Mouse (Mus musculus): ENCODE measurements around the gene Actn3.
"Not testable (repeated sequence)": the region's sequence is repeated elsewhere in the genome, so short reads cannot be mapped to it uniquely, and the experiment has no call there.

Actn3 gene

DNA sequence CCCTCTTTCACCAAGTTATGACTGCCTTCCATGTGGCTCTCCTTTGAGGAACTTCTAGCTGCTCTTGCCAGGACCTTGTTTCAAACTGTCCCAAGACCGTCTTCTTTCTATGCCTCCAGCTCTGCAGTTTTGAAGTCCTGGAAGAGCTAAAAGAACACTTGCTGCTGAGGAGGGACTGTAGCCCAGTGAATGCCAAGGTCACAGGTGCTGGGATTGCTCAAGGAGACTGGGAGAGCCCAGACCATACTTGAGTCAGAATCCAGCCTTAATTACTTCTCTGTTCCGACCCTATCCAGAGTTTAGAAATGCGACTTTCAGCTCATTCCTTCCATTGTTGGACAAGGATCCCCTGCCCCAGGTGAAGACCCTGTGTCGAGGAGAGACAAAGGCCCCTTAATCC is 21.8 kb downstream of the Actn3 start:
- DNase-seq: no peak

DNA sequence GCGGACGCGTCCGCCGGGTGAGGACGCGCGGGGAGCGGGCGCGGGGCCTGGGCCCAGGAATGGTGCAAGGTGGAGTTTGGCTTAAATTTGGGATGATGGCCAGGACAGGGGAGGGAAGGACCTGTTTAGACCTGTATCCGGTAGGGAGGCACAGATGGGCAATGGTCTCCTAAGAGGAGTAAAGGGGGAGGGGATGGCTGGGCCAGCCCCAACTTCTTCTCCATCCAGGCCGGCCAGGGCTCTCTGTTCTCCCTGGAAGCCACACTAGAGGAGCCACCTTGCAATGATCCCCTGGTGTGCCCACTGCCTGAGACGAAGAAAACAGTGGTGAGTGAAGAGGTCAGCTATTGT is 22.3 kb downstream of the Actn3 start:
- no peak for DNase-seq

DNA sequence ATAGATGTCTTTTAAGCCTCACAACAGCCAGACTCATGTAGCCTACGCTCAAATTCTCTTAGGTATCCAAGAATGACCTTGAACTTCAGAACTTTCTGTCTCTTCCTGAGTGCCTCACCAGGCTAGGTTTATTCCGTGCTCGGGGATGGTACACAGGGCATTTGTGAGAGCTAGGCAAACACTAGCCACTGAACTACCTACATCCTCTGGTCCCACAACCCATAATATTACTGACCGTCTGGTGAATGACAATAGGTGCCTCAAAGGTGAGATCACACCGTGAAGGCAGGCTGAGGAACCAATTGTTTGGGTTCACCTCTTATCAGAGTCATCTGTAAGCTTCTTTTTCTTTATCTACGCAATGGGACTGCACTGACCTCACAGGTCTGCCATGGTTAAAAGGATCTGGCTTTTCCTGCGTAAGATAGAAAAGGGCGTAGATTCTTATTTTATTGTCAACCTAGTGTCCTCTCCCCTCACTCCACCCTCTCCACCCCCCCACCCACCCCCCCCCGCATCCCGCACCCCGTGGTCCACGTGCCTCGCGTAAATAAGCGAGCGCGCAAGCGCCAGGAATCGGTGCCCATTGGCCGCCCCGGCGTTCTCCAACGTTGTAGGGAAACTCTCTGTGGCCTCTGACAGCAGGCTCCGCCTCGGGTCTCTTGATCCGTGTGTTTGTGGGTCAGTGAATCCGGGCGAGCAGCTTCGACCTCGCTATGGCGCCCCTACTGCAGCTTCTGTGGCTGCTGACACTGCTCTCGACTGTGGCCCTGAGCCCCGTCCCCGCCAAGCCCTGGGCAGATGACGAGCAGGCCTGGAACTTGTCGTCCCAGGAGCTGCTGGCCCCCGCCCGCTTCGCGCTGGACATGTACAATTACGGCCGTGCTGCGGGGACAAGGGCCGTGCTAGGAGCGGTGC is 22.9 kb downstream of the Actn3 start, which contains the start of gene Ctsf:
Ctsf (plus strand) TSS at position 579 of the 918 bp plus-strand sequence.
- DNase-seq: peak; percentile 95

DNA sequence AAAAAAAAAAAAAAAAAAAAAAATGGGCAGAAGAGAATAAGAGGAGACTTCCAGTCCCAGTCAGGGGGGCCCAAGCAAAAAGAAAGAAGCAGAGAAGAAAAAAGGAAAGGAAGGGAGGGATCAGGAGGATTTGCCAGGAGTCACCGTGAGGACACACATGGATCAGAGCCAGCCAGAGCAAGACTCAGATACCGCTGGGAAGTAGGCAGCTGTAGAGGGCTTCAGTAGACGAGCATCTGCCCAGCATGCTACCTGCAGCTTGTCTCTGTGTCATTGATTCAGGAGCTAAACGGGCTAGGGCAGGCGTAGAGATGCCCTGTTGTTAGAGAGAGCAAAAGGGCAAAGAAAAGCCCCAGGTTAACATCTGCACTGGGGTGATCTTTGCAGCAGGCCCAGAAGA is 27.4 kb downstream of the Actn3 start:
- DNase-seq: no peak

DNA sequence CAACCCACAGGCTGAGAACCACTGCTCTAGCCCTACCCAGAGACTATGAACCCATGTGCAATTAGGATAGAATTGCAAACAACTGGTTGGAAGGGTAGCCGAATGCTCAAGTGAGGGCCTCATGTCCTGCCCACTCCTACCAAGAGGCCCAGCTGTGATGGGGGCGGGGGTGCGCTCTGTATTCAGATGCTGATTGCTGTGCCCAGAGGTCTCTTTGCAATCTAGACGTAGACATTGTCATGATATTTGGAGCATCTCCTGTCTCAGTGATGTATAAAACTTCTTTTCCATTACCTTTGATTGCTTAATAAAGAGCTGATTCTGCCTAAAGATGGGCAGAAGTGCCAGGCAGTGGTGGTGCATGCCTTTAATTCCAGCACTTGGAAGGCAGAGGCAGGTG is 27.9 kb downstream of the Actn3 start:
- no peak for DNase-seq

DNA sequence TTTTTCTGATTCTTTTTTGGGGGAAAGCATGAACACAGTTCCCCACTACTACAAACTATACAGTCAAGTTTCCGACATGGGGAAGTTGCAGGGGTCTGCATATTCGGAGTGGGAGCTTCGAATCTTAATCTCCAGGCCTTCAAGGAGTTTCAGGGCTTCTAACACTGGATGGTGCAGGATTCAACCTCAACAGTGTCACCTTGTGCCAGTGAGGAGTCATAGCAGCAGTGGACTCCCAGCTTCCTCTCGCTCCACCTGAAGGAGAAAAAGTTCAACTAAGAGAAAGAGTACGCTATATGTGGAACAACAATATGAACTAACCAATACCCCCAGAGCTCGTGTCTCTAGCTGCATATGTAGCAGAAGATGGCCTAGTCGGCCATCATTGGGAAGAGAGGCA is 30.2 kb downstream of the Actn3 start:
- peak; percentile 33 to 49 for DNase-seq

DNA sequence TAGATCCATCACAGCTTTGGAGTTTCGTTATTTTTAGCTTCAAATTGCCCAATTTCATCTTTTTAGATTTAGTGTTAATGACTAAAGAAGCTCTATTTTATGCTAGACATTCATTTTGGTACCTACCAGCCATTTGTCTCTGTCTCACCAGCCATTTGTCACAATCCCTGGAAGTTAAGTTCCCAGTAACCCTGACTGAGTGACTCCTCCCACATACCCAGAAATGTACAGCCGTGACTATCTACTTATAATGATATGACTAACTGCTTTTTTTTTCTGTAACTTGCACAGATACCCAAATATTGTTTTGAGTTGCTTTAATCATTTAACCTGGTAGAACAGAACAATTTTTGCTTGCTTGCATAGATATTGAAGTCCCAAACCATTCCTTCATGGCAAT is 31.9 kb downstream of the Actn3 start:
- DNase-seq: no peak

DNA sequence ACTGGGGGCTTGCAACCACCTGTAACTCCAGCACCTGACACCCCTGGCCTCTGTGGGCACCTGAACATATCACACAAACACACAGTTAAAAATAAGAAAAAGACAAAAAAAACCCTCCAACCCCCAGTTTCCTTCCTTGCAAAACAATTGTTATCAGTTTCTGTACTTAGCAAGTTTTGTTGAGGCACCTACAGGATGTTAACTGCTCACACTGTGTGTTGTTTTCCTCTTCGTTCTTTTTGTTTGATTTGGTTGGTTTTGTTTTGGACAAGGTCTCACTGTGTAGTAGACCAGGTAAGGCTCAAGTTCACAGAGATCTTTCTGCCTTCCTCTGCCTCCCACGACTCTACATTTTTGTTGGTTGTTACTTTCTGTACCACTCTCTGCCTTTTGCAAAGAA is 35.1 kb downstream of the Actn3 start:
- no peak for DNase-seq

DNA sequence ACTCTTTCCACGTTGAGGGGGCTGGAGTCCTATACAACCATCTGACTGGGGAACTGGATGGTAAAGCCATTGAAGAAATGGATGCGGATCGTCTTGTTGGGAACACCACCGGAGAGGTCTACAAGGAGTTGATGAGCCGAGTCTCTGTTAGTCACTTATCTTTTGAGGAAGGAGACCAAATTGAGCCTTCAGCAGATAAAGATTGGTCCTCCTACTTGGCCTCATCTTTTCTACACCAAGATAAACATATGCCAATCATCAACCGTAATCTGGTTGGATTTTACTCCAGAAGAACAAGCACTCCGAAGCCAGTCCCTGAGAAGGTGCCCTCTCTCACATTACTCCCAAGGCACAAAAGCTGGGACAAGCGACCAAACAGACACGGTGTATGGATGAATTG is 36.9 kb downstream of the Actn3 start:
- DNase-seq: no peak

DNA sequence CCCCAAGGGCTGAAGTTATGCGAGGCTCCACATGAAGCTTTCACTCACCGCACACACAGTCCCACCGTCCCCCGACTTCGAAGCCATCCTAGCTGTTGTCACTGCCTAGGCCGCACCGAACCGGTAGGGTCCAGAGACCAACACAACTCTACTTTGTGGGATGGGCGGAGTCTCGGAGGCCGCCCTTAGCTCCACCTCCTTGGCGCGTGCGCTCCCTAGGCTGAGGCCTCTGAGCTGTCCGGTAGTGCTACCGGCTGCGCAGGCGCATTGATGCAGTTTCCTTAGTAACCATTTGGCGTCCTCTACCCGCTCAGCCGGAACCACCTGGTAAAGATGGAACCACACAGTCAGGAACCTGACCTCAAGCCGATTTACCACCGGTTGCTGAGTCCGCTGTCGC is 38.6 kb downstream of the Actn3 start, which contains the start of the genes Ccs and Ccdc87:
Ccs (minus strand) TSS at position 184 of the 400 bp plus-strand sequence.
Ccdc87 (plus strand) TSS at position 218 of the 400 bp plus-strand sequence.
- peak; percentile 96 to 98 for DNase-seq

DNA sequence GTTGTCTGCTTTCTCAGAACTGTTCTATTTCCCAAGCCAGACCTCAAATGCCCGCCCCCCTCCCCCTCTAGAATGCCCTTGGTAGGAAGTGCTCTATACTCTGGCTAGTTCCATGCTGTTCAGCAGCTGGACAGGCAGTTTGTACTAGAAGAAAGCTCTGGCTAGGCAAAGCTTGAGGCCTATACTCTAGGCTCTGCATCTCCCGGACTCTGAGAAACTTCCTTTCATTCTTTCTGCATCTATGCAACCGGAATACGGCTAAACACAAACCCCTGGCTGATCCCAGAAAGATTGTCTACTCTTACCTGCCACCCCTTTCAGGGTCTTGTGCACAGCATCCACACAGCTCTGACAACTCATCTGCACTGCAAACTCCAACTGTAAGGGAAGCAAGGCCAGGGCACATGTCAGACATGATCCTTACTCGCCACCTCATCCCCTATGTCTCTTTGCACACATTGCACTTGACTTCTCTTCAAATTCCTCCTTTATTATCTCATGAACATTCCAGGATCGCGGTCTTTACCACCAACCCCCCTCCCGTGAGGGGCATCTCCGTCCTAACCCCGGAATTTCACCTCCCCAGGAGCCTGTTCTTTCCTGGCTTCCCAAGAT is 39.1 kb downstream of the Actn3 start:
- DNase-seq: no peak

DNA sequence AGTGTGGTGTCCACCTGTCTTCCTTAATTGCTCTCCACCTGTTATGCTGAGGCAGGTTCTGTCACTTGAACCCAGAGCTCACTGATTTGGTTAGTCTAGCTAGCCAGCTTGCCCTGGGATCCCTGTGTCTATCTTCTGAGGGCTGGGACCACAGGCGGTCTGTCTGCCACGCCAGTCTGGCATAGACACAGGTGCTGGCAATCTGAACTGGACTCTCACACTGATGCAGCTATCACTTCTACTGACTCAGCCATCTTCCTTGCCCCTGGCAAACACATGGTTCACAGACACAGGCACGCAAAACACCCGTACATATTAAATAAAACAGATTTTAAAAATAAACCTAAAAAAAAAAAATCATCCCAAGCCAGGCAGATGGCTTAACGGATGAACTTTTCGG is 40.7 kb downstream of the Actn3 start:
- no peak for DNase-seq

DNA sequence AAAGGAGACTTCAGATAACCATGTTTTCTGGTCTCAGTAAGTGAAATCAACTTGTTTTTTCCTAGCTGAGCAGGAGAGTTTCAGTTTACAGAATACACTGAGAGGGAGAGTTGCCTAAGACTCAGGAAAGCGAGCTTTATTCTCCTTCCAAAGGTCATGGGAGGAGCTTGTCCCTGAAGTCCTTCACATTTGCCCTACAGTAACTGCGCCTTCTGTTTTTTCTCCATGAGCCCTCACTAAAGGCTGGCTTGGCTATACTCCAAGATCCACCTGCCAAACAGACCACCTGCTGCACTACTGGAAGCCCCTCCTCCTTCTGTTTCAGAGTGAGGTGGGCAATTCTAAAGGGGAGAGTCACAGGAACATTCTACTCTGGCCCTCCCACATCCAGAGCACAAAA is 41.6 kb downstream of the Actn3 start:
- no peak for DNase-seq

DNA sequence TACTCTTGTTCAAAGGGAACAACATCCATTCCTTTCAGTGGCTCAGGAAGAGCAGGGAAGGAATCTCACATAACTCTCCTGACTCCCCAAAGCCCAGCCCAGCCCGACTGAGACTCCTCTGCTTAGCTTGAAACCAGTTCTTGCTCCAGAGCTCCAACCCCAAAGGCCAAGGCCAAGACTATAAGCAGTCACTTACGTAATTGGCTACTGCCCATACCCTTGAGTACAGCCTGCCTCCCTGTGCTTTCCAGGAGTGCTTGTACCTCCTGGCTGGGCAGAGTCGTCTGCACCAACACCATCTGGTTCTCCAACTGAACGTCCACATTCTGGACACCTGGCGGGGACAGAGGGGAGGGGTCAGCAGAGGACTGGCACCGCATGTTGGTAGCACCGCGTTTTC is 43.7 kb downstream of the Actn3 start:
- no peak for DNase-seq

DNA sequence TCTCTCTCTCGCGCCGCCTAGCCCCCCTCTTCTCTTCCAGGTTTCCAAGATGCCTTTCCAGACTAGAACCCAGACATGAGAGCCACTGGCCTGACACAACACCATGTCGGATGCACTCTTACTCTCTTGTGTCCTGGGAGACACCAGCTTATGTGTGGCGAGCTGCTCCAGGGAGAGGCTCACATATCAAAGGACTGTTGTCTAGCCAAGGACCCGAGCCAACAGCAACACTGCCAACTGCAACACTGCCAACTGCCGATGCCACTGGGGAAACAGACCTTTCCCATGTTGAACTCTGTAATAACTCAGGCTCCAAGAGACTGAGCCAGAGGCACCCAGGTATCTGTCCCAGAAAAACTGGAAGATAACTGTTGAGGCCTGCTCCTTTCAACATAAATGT is 48.6 kb downstream of the Actn3 start:
- DNase-seq: peak; percentile 79 to 85

DNA sequence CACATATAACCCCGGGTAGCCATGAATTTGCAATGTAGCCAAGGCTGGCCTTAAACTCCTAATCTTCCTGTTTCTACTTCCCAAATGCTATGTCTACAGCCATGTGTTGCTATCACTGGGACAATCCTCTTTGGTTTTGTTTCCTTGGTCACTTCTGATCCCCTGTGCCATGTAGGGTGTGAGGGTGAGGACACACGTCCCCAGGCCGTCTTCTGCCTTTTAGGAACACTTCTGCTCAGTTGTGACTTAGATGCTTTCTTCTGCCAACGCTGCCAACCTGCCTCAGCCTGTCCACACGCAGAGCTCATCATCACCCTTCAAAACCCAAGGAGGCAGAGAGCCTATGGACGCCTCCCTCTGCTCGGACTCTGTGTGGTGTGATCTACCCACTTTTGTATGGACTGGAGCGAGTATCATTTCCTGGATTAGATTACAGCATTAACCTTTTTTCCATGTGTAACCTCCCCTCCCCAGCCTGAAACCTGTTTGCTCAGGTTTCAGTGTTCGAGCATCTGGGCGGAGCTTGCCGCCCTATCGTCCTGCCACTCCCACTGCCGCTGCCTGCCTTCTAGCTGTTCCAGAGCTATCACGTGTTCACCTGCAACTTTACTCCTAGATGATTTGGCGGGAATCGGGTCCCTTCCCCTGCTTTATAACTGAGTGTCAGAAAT is 49.1 kb downstream of the Actn3 start:
- DNase-seq: no peak

DNA sequence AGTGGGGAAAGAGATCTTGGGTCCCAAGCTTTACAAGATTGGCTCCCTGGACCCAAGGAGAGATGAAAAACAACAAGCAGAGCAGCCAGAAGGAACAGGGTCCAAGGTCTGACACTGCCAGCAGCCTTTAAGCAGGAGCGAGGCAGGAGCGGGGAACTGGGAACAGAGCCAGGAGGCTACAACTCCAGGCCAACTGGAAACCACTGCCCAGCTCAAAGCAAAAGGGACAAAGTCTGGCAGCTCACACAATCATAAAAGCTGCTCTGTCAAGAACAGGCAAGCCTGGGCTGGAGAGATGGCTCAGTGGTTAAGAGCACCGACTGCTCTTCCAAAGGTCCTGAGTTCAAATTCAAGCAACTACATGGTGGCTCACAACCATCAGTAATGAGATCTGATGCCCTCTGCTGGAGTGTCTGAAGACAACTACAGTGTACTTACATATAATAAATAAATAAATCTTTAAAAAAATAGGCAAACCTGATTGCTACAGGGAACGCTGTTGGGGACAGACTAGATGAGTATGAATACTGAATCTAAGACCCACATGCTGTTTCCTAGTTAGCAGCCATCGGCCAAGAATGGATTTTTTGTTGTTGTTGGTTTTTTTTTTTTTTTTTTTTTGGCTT is 56.9 kb downstream of the Actn3 start:
- peak; percentile 42 to 50 for DNase-seq

DNA sequence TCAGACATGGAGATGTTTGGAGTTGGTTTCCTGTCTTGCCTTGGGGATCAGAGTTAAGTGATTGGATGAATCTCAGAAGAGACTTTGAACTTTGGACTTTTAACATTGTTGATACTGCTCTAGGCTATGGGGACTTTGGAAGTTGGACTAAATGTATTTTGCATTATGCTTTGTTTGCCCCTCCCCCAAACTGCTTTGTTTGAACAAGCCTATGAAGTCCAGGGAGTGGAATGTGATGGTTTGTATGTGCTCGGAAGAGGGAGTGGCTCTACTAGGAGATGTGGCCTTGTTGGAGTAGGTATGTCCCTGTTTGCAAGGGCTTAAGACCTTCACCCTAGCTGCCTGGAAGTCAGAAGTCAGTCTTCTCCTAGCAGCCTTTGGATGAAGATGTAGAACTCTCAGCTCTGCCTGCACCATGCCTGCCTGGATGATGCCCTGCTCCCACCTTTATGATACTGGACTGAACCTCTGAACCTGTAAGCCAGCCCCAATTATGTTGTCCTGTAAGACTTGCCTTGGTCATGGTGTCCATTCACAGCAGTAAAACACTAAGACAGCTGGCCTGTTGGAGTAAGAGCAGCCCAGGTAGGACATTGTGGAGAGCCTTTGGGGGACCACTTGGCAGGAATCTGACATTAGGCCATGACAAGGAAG is 60.4 kb downstream of the Actn3 start:
- no peak for DNase-seq

DNA sequence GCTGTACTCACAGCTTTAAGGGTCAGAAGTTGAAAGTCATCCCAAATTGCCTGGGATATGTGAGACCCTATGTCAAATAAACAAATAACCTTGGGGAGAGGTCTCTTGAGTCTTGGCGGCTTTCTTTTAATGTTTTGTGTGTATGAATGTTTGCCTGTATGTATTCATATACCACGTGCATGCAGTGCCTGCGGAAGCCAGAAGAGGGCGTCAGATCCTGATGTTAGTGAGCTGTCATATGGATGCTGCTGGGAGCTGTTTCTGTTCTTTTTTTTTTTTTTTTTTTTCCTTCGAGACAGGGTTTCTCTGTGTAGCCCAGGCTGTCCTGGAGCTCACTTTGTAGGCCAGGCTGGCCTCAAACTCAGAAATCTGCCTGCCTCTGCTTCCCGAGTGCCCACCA is 64.7 kb downstream of the Actn3 start:
- peak; percentile 32 to 33 for DNase-seq

DNA sequence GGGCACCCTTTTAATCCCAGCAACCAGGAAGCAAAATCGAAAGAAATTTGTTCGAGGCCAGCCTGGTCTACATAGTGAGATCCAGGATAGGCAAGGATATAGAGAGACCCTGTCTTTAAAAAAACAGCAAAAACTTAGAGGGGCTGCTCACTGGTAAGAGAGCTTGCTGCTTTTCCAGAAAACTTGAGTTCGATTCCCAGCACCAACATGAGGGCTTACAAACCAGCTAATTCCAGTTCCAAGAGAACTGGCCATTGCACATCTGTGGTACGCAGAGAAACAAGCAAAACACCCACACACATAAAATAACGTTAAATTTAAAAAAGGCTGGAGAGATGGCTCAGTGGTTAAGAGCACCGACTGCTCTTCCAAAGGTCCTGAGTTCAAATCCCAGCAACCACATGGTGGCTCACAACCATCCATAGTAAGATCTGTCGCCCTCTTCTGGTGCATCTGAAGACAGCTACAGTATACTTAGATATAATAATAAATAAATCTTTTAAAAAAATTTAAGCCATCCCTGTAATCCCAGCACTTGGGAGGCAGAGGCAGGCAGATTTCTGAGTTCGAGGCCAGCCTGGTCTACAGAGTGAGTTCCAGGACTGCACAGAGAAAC is 65.3 kb downstream of the Actn3 start:
- DNase-seq: not testable (repeated sequence)

DNA sequence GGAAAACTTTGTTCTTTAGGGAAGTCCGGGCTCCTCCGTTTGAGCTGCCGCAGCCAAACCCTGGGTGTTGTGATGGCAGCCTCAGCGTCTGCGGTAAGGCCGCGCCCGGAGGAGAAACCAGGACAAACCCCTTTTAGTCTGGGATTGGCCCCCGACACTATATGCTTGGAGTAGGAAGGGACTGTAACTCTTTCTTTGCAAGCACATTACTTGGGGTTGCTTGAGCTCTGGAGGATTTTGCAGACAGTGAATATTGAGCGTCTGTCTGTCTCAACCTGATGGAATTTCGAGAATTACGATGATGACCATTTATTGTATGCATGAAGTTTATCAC is 65.8 kb downstream of the Actn3 start:
- DNase-seq: no peak

All from cerebellum, adult 18-20 months (tissue).